Mouse (Mus musculus) intestine, embryonic 14.5 days (tissue): ENCODE data around the gene Magoh. TPM values are rescaled to one million over a fixed set of nuclear protein-coding genes. Genes with fewer than 3 reads are reported as not detected.

ENCODE experiments used
- ATAC-seq: fragments of 200-750 bp; cut with Nextera tagmentation; replicated peaks from 2 replicates; pipeline ENCODE4 v1.8.0; 2017; ENCODE audit warnings: low read depth, moderate number of reproducible peaks, moderate TSS enrichment, moderate library complexity; ENCODE audit not compliant: low FRiP score, low TSS enrichment
- DNase-seq: peaks from one replicate; pipeline ENCODE4 v3.0.0-alpha.2; 2018; ENCODE audit warnings: low spot score
- H3K27ac ChIP-seq: fragments of 300-500 bp; sonication (generic); 2 replicates; pipeline ENCODE4 v1.5.1; 2014; ENCODE audit warnings: low read depth, mild to moderate bottlenecking, control low read depth
- H3K27me3 ChIP-seq: fragments of 300-500 bp; sonication (generic); replicated peaks from 2 replicates; pipeline ENCODE4 v1.6.1; 2014; ENCODE audit warnings: low read length, control low read depth; ENCODE audit not compliant: control insufficient read depth, insufficient read depth
- H3K36me3 ChIP-seq: fragments of 300-500 bp; sonication (generic); 2 replicates; pipeline ENCODE4 v1.6.1; 2014; ENCODE audit warnings: low read length, control low read depth; ENCODE audit not compliant: control insufficient read depth, insufficient read depth
- H3K4me1 ChIP-seq: fragments of 300-500 bp; sonication (generic); replicated peaks from 2 replicates; pipeline ENCODE4 v1.6.1; 2014; ENCODE audit warnings: low read length, control low read depth, mixed read lengths; ENCODE audit not compliant: control insufficient read depth, insufficient read depth
- H3K4me2 ChIP-seq: fragments of 300-500 bp; sonication (generic); 2 replicates; pipeline ENCODE4 v1.6.1; 2014; ENCODE audit warnings: low read length
- H3K4me3 ChIP-seq: fragments of 300-500 bp; sonication (generic); 2 replicates; pipeline ENCODE4 v1.5.1; 2014; ENCODE audit warnings: low read depth, low read length, control low read depth, mixed read lengths
- H3K9ac ChIP-seq: fragments of 300-500 bp; sonication (generic); 2 replicates; pipeline ENCODE4 v1.6.1; 2014; ENCODE audit warnings: mild to moderate bottlenecking, low read length
- H3K9me3 ChIP-seq: fragments of 300-500 bp; sonication (generic); 2 replicates; pipeline ENCODE4 v1.6.1; 2016; ENCODE audit warnings: low read length, control low read depth; ENCODE audit not compliant: control insufficient read depth
- WGBS: fragments of 180-500 bp; shearing (Covaris S2); extraction: QIAGEN DNeasy Blood & Tissue Kit; methylation state at CpG from one replicate; pipeline ENCODE4 v1.1.7; 2014; 5-methylcytosine and 5-hydroxymethylcytosine counted together
- polyA plus RNA-seq: library from polyadenylated mRNA; unstranded; fragments of >200 nt; fragmentation: Nextera tagmentation; extraction: Ambion mirVana; gene quantifications from 2 replicates; pipeline ENCODE4 v1.2.1, GENCODE M21; 2014

Gene Magoh
- polyA plus RNA-seq, 1 experiment from 2014 or later = 179 TPM

- no peaks in the 10 kb centered on the region for H3K9me3 ChIP-seq
- peaks cover 58% of the 10 kb centered on the region for H3K36me3 ChIP-seq
- DNase-seq (no peak), ATAC-seq (0 out of 2 replicates have a peak, but pooled peaks have one; percentile 42)
- H3K4me2 ChIP-seq = no peak overlapping the region
- H3K27ac ChIP-seq = no peak overlapping the region
- H3K27me3 ChIP-seq = no peaks in the 10 kb centered on the region
- no peaks in the 10 kb centered on the region for H3K4me1 ChIP-seq
- H3K4me3 ChIP-seq = no peak overlapping the region
- H3K9ac ChIP-seq = no peak overlapping the region
- WGBS = 74% methylated on average over 5 of the region's 5 CpGs
Measured at GRCm38 (mm10) chr4:107899211-107899927, 19.8 kb downstream of the Magoh start.

- DNase-seq (no peak), ATAC-seq (no peak)
- Histone ChIP-seq H3K9me3 (no peaks in the 10 kb centered on the region), H3K4me1 (no peaks in the 10 kb centered on the region), H3K4me2 (no peak overlapping the region), H3K4me3 (no peak overlapping the region), H3K27ac (no peak overlapping the region), H3K9ac (no peak overlapping the region), H3K27me3 (no peaks in the 10 kb centered on the region), H3K36me3 (peaks cover 56% of the 10 kb centered on the region)
- 94% methylated on average over 3 of the region's 3 CpGs for WGBS
Measured at GRCm38 (mm10) chr4:107900206-107900605, 20.7 kb downstream of the Magoh start.

DNA sequence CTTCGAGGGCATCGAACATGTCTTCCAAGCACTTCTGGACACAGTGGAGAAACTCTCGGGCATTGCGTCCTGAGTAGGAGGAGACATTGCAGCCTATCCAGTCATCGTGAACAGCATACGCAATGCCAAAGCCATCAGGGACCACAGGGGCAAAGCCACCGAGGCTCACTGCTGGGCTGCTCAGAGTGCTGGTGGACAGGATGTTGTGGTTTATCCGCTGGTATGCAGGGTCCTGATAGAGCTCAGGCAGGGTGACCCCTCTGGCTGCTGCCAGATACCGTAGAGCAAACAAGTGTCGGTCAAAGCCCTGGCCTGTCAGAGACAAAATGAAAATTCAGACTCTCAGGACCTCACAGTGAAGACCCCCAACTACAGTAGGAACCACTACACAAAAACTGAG is 24.7 kb downstream of the Magoh start:
- 91% methylated on average over 10 of the region's 10 CpGs for WGBS
- Histone ChIP-seq H3K9me3 (no peaks in the 10 kb centered on the region), H3K4me3 (no peak overlapping the region), H3K27me3 (no peaks in the 10 kb centered on the region), H3K4me2 (no peak overlapping the region), H3K4me1 (no peaks in the 10 kb centered on the region), H3K27ac (no peak overlapping the region), H3K36me3 (peaks cover 55% of the 10 kb centered on the region), H3K9ac (no peak overlapping the region)
- DNase-seq (no peak), ATAC-seq (no peak)

DNA sequence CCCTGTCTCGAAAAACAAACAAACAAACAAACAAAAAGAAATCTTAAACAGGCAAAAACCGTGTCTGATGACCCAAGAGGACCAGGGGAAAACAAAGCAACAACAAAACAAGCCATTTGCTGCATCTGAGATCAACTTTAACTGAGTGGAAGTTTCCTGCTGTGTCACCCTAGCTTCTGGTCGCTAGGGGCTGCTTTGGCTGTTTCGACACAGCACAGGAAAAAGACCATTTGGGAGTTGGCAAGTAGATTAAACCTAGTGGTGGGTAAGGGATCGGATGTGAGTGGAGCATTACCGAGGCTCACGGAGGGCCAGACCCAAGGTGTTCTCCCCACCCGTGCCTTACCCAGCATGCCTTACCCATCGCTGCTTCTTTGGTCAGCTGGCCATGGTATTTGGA is 27.0 kb downstream of the Magoh start:
- no peaks in the 10 kb centered on the region for H3K4me1 ChIP-seq
- H3K9ac ChIP-seq = no peak overlapping the region
- H3K27me3 ChIP-seq = no peaks in the 10 kb centered on the region
- no peak overlapping the region for H3K4me2 ChIP-seq
- no peak for DNase-seq
- ATAC-seq = no peak
- no peak overlapping the region for H3K27ac ChIP-seq
- 91% methylated on average over 9 of the region's 9 CpGs for WGBS
- peaks cover 74% of the 10 kb centered on the region for H3K36me3 ChIP-seq
- H3K9me3 ChIP-seq = no peaks in the 10 kb centered on the region
- no peak overlapping the region for H3K4me3 ChIP-seq

DNA sequence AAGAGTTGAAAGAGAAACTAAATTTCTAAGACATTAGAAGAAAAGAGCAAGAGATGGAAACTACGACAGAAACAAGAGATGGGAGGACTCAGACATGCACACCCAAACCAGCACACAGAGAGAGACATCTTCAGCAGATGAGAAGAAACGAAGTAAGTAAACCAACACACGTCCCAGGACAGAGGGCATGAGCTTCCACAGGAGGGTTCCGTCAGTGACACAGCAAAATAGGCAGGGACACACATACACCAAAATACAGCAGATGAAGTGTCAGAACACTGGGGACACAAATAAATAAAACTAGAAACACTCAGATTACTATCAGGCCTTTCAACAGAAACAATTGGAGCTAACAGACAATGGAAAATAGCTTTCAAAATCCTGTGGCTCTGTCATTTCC is 30.5 kb downstream of the Magoh start:
- Histone ChIP-seq H3K9ac (no peak overlapping the region), H3K9me3 (no peaks in the 10 kb centered on the region), H3K36me3 (peaks cover 79% of the 10 kb centered on the region), H3K4me1 (no peaks in the 10 kb centered on the region), H3K27me3 (no peaks in the 10 kb centered on the region), H3K4me3 (no peak overlapping the region), H3K27ac (no peak overlapping the region), H3K4me2 (no peak overlapping the region)
- DNase-seq (no peak), ATAC-seq (no peak)
- 90% methylated on average over 4 of the region's 4 CpGs for WGBS

GRCm38 (mm10) chr4:107920336-107920735 is 40.8 kb downstream of the Magoh start:
- H3K36me3 ChIP-seq = no peaks in the 10 kb centered on the region
- ATAC-seq (no peak), DNase-seq (no peak)
- H3K9ac ChIP-seq = no peak overlapping the region
- WGBS = 80% methylated on average over 2 of the region's 2 CpGs
- no peaks in the 10 kb centered on the region for H3K27me3 ChIP-seq
- no peak overlapping the region for H3K4me2 ChIP-seq
- H3K4me1 ChIP-seq = peaks cover 22% of the 10 kb centered on the region
- no peak overlapping the region for H3K27ac ChIP-seq
- H3K9me3 ChIP-seq = no peaks in the 10 kb centered on the region
- no peak overlapping the region for H3K4me3 ChIP-seq

- ATAC-seq (no peak), DNase-seq (no peak)
- 58% methylated on average over 8 of the region's 8 CpGs for WGBS
- no peaks in the 10 kb centered on the region for H3K27me3 ChIP-seq
- H3K27ac ChIP-seq = peak overlapping the region; percentile 17; the same call in 1 of the 2 replicates
- H3K4me3 ChIP-seq = no peak overlapping the region
- H3K4me2 ChIP-seq = peak overlapping the region; percentile 2; the same call in 1 of the 2 replicates
- peaks cover 22% of the 10 kb centered on the region for H3K4me1 ChIP-seq
- no peaks in the 10 kb centered on the region for H3K9me3 ChIP-seq
- no peak overlapping the region for H3K9ac ChIP-seq
- no peaks in the 10 kb centered on the region for H3K36me3 ChIP-seq
Measured at GRCm38 (mm10) chr4:107921152-107921695, 41.7 kb downstream of the Magoh start.

DNA sequence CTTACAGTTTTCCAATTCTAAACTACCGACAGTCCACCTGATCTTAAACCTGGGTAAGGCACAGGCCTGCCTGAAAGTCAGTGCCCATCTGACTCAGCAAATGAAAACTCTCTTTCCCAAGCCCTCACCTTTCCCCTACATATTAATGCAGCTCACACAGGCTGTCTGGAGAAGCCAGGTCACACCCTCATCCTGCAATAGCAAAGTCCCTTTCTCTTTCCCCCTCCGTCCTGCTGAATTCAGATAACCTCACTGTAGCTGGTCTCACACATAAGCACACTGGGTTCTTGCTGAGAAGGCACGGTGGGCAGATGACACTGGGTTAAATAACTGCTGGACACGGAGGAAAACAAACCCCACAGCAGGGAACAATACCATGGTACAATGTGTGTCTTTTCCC is 42.4 kb downstream of the Magoh start:
- DNase-seq = no peak
- no peaks in the 10 kb centered on the region for H3K27me3 ChIP-seq
- WGBS = 62% methylated on average over 4 of the region's 4 CpGs
- H3K4me2 ChIP-seq = peak overlapping the region; percentile 75
- H3K4me3 ChIP-seq = no peak overlapping the region
- no peaks in the 10 kb centered on the region for H3K9me3 ChIP-seq
- ATAC-seq = no peak
- H3K4me1 ChIP-seq = peaks cover 22% of the 10 kb centered on the region
- H3K36me3 ChIP-seq = no peaks in the 10 kb centered on the region
- H3K9ac ChIP-seq = no peak overlapping the region
- peak overlapping the region; percentile 17; the same call in 1 of the 2 replicates for H3K27ac ChIP-seq
